Mouse (Mus musculus) embryonic facial prominence, embryonic 11.5 days (tissue): ENCODE results near the gene Ppm1l. TPM values are rescaled to one million over a fixed set of nuclear protein-coding genes. Genes with fewer than 3 reads are reported as not detected.

ENCODE experiments used
- ATAC-seq: fragments of 200-750 bp; cut with Nextera tagmentation; replicated peaks from 2 replicates; pipeline ENCODE4 v1.8.0; 2017; ENCODE audit warnings: low read depth; ENCODE audit not compliant: insufficient number of reproducible peaks, low FRiP score, low TSS enrichment
- DNase-seq: peaks from one replicate; pipeline ENCODE4 v3.0.0-alpha.2; 2015; ENCODE audit warnings: low spot score
- H3K27ac ChIP-seq: fragments of 300-500 bp; sonication (generic); replicated peaks from 2 replicates; pipeline ENCODE4 v1.5.1; 2014; ENCODE audit warnings: mild to moderate bottlenecking, low read depth, low read length, control low read depth
- H3K27me3 ChIP-seq: fragments of 300-500 bp; sonication (generic); 2 replicates; pipeline ENCODE4 v1.6.1; 2014; ENCODE audit warnings: mild to moderate bottlenecking, low read length, moderate library complexity, mixed read lengths; ENCODE audit not compliant: control insufficient read depth, insufficient read depth
- H3K36me3 ChIP-seq: fragments of 300-500 bp; sonication (generic); replicated peaks from 2 replicates; pipeline ENCODE4 v1.6.1; 2014; ENCODE audit warnings: low read depth, mild to moderate bottlenecking, low read length, moderate library complexity, mixed read lengths; ENCODE audit not compliant: control insufficient read depth, insufficient read depth
- H3K4me1 ChIP-seq: fragments of 300-500 bp; sonication (generic); 2 replicates; pipeline ENCODE4 v1.6.1; 2014; ENCODE audit warnings: low read length, mixed read lengths; ENCODE audit not compliant: control insufficient read depth, insufficient read depth
- H3K4me2 ChIP-seq: fragments of 300-500 bp; sonication (generic); 2 replicates; pipeline ENCODE4 v1.6.1; 2014; ENCODE audit warnings: low read depth, mild to moderate bottlenecking, control low read depth, low read length, moderate library complexity
- H3K4me3 ChIP-seq: fragments of 300-500 bp; sonication (generic); 2 replicates; pipeline ENCODE4 v1.5.1; 2014; ENCODE audit warnings: low read depth, low read length, control low read depth
- H3K9ac ChIP-seq: fragments of 300-500 bp; sonication (generic); replicated peaks from 2 replicates; pipeline ENCODE4 v1.6.1; 2014; ENCODE audit warnings: mild to moderate bottlenecking, control low read depth, low read length
- H3K9me3 ChIP-seq: fragments of 300-500 bp; sonication (generic); replicated peaks from 2 replicates; pipeline ENCODE4 v1.6.1; 2016; ENCODE audit warnings: mild to moderate bottlenecking, low read length, inconsistent platforms, mixed read lengths; ENCODE audit not compliant: control insufficient read depth
- WGBS: fragments of 180-500 bp; shearing (Covaris S2); extraction: QIAGEN DNeasy Blood & Tissue Kit; methylation state at CpG from one replicate; pipeline ENCODE4 v1.1.7; 2014; 5-methylcytosine and 5-hydroxymethylcytosine counted together
- polyA plus RNA-seq: library from polyadenylated mRNA; unstranded; fragments of >200 nt; fragmentation: Nextera tagmentation; extraction: Ambion mirVana; gene quantifications from 2 replicates; pipeline ENCODE4 v1.2.1, GENCODE M21; 2014

The Ppm1l gene
- polyA plus RNA-seq, 1 experiment from 2014 or later = 9.3 TPM

GRCm38 (mm10) chr3:69543730-69544129 lies 227.1 kb downstream of the Ppm1l start:
- no peak for DNase-seq
- no peak for ATAC-seq
- Histone ChIP-seq H3K27me3 (no peaks in the 10 kb centered on the region), H3K9me3 (no peaks in the 10 kb centered on the region), H3K4me2 (no peak overlapping the region), H3K4me3 (no peak overlapping the region), H3K27ac (no peak overlapping the region), H3K4me1 (no peaks in the 10 kb centered on the region), H3K9ac (no peak overlapping the region), H3K36me3 (no peaks in the 10 kb centered on the region)
- 82% methylated on average over 1 of the region's 1 CpGs for WGBS

DNA sequence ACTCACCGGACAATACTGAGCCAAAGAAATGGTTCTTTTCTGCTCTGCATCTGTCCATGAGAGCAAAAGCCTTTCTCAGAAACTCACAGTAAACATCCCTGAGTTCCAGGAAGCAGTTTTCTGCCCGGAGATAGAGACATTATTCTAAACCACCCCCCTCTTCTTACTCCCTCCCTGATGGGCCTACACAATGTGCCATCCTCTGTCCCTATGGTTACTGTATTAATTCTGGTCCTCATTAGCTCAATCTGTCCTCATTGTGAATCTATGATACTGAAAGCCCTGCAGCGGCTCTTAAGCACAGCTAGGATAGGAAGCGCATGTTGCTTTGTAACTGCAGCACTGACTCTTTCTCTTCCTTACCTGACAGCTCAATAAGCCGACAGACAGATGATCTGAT lies 228.4 kb downstream of the Ppm1l start:
- H3K9ac ChIP-seq = no peak overlapping the region
- DNase-seq (no peak), ATAC-seq (no peak)
- WGBS = 77% methylated on average over 5 of the region's 5 CpGs
- no peaks in the 10 kb centered on the region for H3K4me1 ChIP-seq
- no peak overlapping the region for H3K4me3 ChIP-seq
- H3K27me3 ChIP-seq = no peaks in the 10 kb centered on the region
- no peak overlapping the region for H3K27ac ChIP-seq
- no peak overlapping the region for H3K4me2 ChIP-seq
- H3K36me3 ChIP-seq = no peaks in the 10 kb centered on the region
- no peaks in the 10 kb centered on the region for H3K9me3 ChIP-seq

GRCm38 (mm10) chr3:69548704-69549455 lies 232.2 kb downstream of the Ppm1l start:
- Histone ChIP-seq H3K36me3 (no peaks in the 10 kb centered on the region), H3K9ac (no peak overlapping the region)

DNA sequence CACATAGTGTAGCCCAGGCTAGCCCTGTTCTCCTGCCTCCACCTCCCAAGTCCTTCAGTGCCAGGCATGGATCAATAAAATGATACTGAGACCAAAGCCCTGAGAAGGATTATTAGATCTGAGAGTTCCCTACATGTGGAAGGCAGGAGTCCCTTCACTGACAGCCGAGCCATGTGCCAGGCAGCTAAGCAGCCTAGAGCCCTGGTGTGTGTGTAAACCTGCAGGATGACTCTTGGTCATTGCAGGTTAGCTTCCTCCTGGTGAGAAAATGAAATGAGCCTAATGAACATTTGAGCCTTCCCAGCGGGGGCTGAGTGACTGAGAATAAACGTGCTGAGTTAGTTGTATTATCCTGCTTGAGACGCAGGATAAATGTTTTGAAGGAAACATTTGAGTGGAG lies 232.9 kb downstream of the Ppm1l start:
- no peak for ATAC-seq

More at GRCm38 (mm10) chr3:69548704-69549455, 232.2 kb downstream of the Ppm1l start:
- Histone ChIP-seq H3K4me1 (no peaks in the 10 kb centered on the region), H3K27me3 (no peaks in the 10 kb centered on the region), H3K27ac (no peak overlapping the region), H3K4me2 (no peak overlapping the region), H3K4me3 (no peak overlapping the region), H3K9me3 (no peaks in the 10 kb centered on the region)
- no peak for ATAC-seq
- no peak for DNase-seq
- WGBS = 72% methylated on average over 22 of the region's 22 CpGs

DNA sequence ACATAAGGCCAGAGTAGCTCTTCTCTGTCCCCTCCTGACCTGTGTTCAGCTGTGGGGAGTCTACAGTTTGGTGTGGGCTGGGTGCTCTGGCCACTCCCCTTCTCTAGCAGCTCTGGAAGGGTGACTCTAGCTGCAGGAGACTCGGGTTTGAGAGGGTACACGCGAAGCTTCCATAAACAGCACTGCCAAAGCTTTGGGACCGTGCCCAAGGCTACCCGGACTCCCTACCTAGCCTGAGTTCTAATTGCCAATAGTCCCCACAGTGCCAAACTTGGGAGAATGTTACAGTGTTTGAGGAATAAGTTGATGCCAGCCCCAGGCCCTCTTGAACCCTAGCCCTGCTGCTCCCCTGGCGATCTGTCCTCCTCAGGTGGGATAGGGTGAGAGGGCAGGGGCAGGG lies 238.8 kb downstream of the Ppm1l start:
- ATAC-seq = no peak
- no peaks in the 10 kb centered on the region for H3K36me3 ChIP-seq
- WGBS = 83% methylated on average over 6 of the region's 6 CpGs

More for the DNA sequence above, 232.9 kb downstream of the Ppm1l start:
- Histone ChIP-seq H3K36me3 (no peaks in the 10 kb centered on the region), H3K27ac (no peak overlapping the region), H3K9me3 (no peaks in the 10 kb centered on the region), H3K4me1 (no peaks in the 10 kb centered on the region), H3K4me2 (no peak overlapping the region), H3K4me3 (no peak overlapping the region), H3K27me3 (no peaks in the 10 kb centered on the region), H3K9ac (no peak overlapping the region)
- WGBS = 74% methylated on average over 4 of the region's 4 CpGs
- DNase-seq = no peak

GRCm38 (mm10) chr3:69556092-69556778 lies 239.6 kb downstream of the Ppm1l start:
- H3K27me3 ChIP-seq = no peaks in the 10 kb centered on the region
- H3K4me1 ChIP-seq = no peaks in the 10 kb centered on the region
- ATAC-seq = no peak
- H3K27ac ChIP-seq = no peak overlapping the region
- no peak overlapping the region for H3K4me2 ChIP-seq
- DNase-seq = no peak
- H3K36me3 ChIP-seq = no peaks in the 10 kb centered on the region
- H3K4me3 ChIP-seq = no peak overlapping the region
- 81% methylated on average over 12 of the region's 12 CpGs for WGBS
- H3K9ac ChIP-seq = no peak overlapping the region
- H3K9me3 ChIP-seq = no peaks in the 10 kb centered on the region

More for the DNA sequence above, 238.8 kb downstream of the Ppm1l start:
- no peak overlapping the region for H3K9ac ChIP-seq
- no peaks in the 10 kb centered on the region for H3K9me3 ChIP-seq
- no peak overlapping the region for H3K27ac ChIP-seq
- no peaks in the 10 kb centered on the region for H3K4me1 ChIP-seq
- no peak for DNase-seq
- H3K27me3 ChIP-seq = no peaks in the 10 kb centered on the region
- no peak overlapping the region for H3K4me3 ChIP-seq
- H3K4me2 ChIP-seq = no peak overlapping the region

DNA sequence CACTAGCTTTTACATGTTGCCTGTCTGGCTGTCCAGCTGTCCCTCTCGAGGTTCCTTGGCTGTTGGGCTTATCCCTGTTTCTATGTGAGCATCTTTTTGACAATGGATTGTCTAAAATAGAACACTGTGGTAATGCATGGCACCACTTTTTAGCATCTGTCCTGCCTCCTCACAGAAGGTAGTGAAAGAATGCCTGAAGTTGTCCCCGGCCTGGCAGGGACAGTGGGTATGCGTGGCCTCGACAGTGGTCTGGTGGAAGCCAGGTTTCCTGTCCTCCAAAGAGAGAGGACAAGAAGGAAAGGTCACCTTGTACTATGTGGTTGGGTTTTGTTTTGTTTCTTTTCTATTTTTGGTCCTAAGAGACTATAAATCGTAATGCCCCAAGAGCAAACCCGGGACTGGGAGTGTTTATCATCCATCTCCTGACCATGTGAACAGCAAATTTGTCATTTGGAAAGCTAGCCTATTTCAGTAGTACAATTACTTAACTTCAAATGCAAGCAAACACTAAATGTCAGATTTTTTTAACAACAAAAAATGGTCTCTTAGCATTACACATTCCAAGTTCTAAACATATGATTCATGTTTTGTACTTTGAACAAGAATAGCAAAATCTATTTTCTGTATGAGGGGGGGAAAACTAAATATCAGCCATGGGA lies 242.8 kb downstream of the Ppm1l start:
- Histone ChIP-seq H3K36me3 (no peaks in the 10 kb centered on the region), H3K9me3 (no peaks in the 10 kb centered on the region), H3K9ac (no peak overlapping the region), H3K4me2 (no peak overlapping the region), H3K27me3 (no peaks in the 10 kb centered on the region), H3K4me3 (no peak overlapping the region), H3K4me1 (no peaks in the 10 kb centered on the region), H3K27ac (no peak overlapping the region)
- no peak for DNase-seq
- 83% methylated on average over 6 of the region's 6 CpGs for WGBS
- ATAC-seq = no peak

- no peak overlapping the region for H3K4me2 ChIP-seq
- DNase-seq = no peak
- no peaks in the 10 kb centered on the region for H3K27me3 ChIP-seq
- 89% methylated on average over 7 of the region's 7 CpGs for WGBS
- no peak for ATAC-seq
- H3K36me3 ChIP-seq = no peaks in the 10 kb centered on the region
- H3K9me3 ChIP-seq = no peaks in the 10 kb centered on the region
- no peak overlapping the region for H3K27ac ChIP-seq
- H3K4me1 ChIP-seq = no peaks in the 10 kb centered on the region
- no peak overlapping the region for H3K4me3 ChIP-seq
- no peak overlapping the region for H3K9ac ChIP-seq
Measured at GRCm38 (mm10) chr3:69559975-69560330, 243.3 kb downstream of the Ppm1l start.
